Mouse (Mus musculus): ENCODE measurements around the gene Tmem120b.

Gene Tmem120b

GRCm38 (mm10) chr5:123159446-123159845 lies 91.2 kb downstream of the Tmem120b start:
- no peak for DNase-seq (ENCODE audit: low spot score in 2 of 2)

GRCm38 (mm10) chr5:123159866-123160265 lies 91.7 kb downstream of the Tmem120b start:
- no peak for DNase-seq (ENCODE audit: low spot score in 2 of 2)

GRCm38 (mm10) chr5:123160341-123160740 lies 92.1 kb downstream of the Tmem120b start:
- no peak for DNase-seq (ENCODE audit: low spot score in 2 of 2)

- no peak for DNase-seq (ENCODE audit: low spot score in 2 of 2)
Observed at GRCm38 (mm10) chr5:123162942-123163341, 94.7 kb downstream of the Tmem120b start.

GRCm38 (mm10) chr5:123166437-123166836 lies 98.2 kb downstream of the Tmem120b start:
- DNase-seq (ENCODE audit: low spot score in 2 of 2): no peak

Data from frontal cortex, postnatal 10 days (tissue).